Mouse (Mus musculus) heart, postnatal 36 days (tissue): ENCODE results near the gene Nrg4. TPM values are rescaled to one million over a fixed set of nuclear protein-coding genes. Genes with fewer than 3 reads are reported as not detected.

Experiments
- DNase-seq, 2 experiments: peaks; one replicate each; pipeline ENCODE4 v3.0.0; 2021 to 2022
- intact Hi-C: fragments of 180-260 bp; cut with DNase I; formaldehyde crosslinking; loops from one replicate; pipeline ENCODE4 v1.15.1; 2025
- total RNA-seq, 2 experiments: library from RNA; stranded (reverse); gene quantifications; 2 replicates each; pipeline ENCODE4 v1.2.3; 2021

Gene Nrg4
- total RNA-seq, 2 experiments from 2014 or later = 1.6 to 1.7 TPM

DNA sequence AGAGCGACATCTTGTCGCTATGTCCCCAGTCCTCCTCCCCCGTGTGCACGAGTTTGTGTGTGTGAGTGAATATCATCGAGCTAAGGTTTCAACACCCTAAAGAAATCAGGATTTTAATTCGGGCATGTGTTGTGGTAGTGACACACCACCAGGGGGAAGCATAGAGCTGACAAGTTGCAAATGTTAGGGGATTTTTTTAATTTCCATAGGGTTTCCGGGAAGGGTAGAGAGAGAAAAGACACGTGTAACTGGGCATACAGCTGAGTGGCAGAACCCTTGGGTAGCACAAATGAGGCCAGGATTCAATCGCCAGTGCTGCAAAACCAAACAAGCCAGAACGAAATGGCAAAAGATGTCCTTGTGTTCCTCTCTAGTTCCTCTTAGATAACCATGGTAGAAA lies 2.1 kb downstream of the Nrg4 start:
- intact Hi-C loops = loop anchor here (10.0 kb wide), 1 partner anchor 220 kb away; no protein-coding TSS in a partner anchor

DNA sequence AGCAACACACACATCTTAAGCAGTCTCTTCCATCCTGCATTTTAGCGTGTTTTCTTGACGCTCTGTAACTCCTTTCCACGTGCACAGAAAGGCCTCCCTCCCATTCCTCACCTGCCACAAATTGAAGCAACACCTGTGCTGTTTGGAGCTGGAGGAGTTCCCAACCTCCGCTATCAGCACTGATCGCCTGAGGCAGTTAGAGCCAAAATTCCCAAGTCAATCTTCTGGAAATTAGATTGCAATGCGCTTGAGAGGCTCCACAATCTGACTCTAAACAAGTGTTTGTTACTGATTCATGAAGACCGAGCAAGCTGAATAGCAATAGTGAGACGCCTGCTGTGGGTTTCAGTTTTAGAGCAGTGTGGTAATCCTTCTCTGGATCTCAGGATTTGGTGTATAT lies 2.6 kb downstream of the Nrg4 start:
- DNase-seq = no peak
- intact Hi-C loops = loop anchor here (10.0 kb wide), 1 partner anchor 221 kb away; no protein-coding TSS in a partner anchor

More for the DNA sequence above, 2.1 kb downstream of the Nrg4 start:
- no peak for DNase-seq

DNA sequence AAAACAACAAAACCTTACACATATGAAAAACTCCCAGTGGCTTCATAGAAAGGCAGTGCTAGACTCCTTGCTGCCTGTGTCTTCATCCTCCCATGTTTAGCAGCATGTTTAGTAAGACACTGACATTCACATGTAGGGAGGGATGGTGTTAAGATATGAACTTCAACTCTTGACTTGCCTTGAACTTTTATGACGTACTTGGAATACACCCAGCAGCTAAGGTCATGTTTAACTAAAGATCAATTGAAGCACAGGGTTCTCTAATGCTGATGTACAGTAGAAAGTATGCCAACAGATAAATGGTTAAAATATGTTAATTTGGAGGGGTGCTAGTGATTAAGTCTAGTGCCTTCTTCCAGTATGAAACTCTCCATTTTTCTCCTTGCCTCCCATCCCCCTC lies 4.0 kb downstream of the Nrg4 start:
- no peak for DNase-seq
- intact Hi-C loops = loop anchor here (10.0 kb wide), 1 partner anchor 222 kb away; no protein-coding TSS in a partner anchor

DNA sequence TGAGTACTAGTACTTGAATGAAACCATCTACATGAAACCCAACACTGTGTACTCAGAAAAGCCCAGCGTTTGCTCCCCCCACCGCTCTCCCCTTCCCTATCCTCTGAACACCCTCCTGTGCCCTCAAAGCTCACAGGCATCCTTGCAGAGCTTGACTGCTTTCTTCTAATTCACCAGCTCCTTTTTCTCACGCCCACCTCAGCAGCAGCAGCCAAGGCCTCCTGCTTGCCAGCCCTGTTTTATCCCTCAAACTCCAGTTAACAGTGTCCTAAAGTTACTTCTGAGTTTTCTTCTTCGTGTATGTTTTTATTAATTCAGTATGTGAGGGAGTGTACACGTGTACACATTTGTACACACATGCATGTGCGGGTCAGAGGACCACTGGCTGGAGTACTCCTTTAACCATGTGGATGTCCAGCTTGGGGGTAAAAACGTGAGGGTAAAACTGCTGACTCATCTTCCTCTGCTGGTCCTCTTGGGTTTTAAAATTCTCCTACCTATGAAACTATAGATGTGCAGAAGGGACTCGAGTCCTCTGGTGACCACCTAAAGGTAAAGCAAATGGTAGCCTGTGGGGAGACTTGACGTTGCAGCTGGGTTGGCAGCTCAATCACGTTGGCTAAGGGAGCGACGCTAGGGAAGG lies 12.9 kb downstream of the Nrg4 start:
- intact Hi-C loops = loop anchor here (5.0 kb wide), 2 partner anchors 91 to 176 kb away; no protein-coding TSS in a partner anchor

DNA sequence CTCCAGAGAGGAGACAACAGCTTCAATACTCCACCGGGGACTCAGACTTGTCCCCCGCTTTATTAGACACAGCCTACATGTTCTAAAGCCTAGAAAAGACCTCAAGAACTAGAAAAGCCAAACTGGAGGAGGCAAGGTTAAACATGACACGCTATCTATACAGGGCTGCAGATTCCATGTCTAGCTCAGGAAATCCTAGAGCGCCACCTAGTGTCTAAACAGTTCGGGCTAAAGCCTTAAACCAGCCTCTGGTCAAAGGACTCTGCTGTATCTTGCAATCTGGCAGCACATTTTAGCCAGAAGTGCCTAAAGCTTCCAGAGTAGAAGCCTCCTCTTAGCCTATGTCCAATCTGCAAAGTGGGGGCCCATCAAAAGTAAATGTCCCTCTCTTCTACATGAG lies 15.1 kb downstream of the Nrg4 start:
- peak; percentile 72 to 74 for DNase-seq
- intact Hi-C loops = loop anchor here (1.0 to 5.0 kb wide), 3 partner anchors 89 to 287 kb away; no protein-coding TSS in a partner anchor

More for the DNA sequence above, 12.9 kb downstream of the Nrg4 start:
- DNase-seq = no peak

DNA sequence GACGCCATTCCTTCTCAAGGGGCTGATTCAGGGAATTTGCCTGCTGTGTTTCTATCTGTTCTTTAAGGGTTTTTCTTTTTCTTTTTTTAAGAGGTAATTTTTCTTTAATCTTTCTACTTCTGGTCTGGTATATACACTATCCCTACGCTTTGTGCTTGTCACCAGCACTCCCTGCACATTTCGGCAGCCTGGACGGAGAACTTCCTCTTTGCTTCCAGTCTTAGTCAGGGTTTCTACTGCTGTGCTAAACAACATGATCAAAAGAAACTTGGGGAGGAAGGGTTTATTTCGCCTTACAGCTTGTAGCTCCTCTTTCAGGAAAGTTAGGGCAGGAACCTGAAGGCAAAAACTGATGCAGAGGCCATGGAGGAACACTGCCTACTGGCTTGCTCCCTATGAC lies 18.2 kb downstream of the Nrg4 start:
- intact Hi-C loops = no loop called here
- DNase-seq = no peak

DNA sequence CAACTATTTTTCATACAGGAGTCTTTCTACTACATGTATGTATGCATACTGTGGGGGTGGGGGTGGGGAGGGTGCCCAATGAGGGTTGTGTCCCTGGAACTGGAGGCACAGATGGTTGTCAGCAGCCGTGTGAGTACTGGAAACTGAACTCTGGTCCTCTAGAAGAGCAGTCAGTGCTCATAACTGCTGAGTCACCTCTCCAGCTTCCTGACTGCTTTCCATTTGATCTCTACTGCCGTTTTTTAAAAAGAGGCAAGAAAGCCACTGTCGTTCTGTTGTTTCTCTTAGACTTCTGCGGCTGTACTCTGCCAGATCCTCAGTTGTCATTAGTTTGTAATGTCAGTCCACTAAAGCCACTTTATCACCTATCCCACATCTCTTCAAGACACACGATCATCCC lies 19.1 kb downstream of the Nrg4 start:
- intact Hi-C loops = no loop called here
- DNase-seq = no peak

DNA sequence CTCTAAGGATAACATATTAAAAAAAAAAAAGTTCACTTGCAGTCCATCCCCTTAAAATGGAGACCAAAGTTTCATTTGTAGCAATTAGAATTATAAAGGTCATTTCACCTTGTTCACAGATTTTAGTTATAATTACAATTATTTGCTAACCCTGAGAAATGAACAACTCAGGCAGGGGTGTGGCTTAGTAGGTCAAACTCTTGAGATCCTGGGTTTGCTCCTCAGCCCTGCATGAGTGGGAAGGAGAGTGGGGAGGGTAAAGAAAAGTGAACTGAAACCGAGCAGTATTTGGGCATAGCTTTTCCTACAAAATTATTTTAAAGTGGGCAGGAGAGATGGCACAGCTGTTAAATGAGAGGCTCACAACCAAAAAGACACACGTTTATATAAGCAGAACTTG lies 19.6 kb downstream of the Nrg4 start:
- intact Hi-C loops = no loop called here
- no peak for DNase-seq

DNA sequence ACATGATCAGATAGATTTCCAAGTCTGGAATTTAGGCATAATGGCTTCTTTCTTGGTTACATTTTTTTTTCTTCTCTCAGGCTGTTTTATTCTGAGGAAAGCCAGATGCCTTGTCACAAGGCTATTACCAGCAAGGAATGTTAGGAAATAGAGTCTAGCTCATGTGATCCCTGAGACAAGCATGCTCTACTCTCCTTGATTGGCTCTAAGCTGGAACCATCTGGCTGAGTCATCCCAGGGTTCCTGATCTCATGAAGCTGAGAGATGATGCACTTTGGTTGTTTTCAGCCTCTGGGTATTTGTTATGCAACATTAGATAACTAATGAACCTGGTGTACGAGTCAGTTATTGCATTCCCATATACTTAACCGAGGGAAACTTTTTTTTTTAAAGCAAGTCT lies 30.4 kb downstream of the Nrg4 start:
- no peak for DNase-seq
- intact Hi-C loops = no loop called here

DNA sequence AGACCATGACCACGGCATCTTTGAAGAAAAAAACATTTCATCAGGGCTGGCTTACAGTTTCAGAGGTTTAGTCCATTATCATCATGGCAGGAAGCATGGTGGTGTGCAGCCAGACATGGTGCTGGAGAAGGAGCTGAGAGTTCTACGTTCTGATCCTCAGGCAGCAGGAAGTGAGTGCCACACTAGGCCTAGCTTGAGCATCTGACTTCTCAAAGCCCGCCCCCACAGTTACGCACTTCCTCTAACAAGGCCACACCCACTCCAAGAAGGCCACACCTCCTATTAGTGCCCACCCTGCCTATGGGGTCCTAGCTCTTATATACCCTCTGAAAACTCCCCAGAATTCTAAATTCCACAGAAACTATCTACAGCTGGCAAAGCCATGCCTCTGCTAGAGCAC lies 34.7 kb downstream of the Nrg4 start:
- intact Hi-C loops = no loop called here
- DNase-seq = no peak

DNA sequence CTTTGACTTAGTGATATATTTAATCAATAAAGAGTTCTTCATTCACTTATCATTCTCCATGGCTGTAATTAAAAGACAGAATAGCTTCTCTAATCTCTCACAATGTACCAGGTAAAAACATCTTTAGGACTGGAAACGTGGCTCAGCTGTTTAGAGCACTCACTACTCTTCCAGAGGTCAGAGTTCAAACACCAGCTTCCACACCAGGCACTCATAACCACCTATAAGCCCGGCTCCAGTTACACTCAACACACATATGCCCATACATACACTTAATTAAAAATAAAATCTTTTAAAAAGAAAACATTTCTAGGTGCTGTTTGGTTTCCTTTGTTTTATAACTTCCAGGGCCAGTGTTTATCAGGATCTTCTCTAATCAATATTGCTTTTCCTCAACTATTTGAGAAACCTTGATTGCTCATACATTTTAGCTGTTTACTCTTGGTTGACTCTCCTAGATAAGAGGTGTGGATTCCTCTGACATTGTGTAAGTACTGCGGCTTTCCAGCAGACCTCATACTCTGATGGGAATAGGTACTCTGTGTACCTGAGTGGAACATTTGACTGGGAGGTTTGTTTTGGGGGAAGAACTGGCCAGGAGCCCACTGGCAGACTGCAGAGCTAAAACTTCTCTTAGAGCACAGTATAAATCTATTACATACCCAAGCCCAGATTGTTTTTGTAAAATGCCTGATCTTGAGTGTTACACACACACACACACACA lies 37.0 kb downstream of the Nrg4 start:
- no peak for DNase-seq

DNA sequence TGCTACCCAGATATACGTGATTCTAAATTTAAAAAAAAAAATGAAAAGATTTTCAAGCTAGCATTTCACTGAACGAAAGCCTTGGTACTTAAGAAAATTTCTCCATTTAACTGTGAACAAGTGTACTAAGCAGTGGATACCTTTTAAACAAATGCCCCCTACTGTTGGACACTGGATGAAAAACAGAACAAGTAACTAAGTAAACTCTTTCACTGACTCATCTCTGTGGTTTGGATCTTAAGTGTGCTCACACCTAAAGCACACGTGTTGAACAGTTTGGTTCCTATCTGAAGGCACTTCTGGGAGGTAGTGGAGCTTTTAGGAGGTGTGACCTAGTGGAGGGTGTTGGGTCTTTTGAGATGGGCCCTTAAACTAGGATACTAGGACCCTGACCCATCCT lies 41.4 kb downstream of the Nrg4 start:
- no peak for DNase-seq
- intact Hi-C loops = no loop called here

More for the DNA sequence above, 37.0 kb downstream of the Nrg4 start:
- intact Hi-C loops = no loop called here

DNA sequence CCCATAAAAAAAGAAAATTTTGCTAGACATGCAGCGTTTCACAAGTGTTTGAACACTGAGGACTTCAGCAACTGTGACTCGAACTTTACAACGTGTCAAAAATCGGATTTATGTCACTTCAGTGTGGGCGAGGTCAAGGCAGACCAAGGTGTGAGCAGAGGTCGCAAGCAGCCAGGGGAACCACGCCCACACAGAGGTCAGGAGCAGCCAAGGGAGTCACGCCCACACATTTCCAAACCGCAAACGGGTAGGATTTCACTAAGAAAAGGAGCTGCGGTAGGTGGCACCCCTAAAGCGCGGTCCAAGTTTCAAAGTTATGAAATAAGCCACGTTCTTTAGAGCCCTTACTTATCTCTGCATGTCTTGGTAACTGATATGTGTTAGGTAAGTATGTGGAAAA lies 43.1 kb downstream of the Nrg4 start:
- peak; percentile 10 to 20 for DNase-seq
- intact Hi-C loops = no loop called here

DNA sequence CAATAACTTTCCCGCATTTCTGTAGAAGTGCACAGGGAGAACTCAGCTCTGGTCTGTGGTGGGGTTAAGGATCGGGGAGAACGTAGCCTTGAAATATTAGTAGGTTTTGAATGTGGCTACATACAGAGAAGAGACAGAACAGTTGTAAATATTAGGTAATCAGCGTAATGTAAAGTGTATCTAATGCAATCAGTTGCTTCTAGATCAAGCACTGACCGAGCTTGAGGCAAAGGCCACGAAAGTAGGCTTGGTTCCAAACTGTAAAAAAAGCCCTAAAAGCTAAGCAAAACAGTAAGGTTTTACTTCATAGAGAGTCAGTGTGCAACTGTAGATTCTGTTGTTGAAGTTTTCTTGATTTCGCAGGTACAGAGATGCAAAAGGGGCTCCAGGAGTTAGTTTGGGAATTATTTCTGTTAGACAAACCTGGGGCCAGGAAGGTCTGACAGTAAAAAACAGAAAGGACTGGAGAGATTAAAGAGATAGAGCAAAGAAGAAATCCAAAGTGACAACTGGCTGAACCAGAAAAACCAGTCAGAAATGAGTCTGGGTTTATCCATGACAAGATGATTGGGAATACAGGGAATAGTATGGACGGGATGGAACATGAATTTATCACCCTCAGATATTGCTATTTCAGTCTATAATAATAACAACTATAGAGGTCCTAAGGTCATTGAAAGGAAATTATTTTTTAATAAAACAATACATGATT lies 47.4 kb downstream of the Nrg4 start:
- intact Hi-C loops = no loop called here
- no peak for DNase-seq

DNA sequence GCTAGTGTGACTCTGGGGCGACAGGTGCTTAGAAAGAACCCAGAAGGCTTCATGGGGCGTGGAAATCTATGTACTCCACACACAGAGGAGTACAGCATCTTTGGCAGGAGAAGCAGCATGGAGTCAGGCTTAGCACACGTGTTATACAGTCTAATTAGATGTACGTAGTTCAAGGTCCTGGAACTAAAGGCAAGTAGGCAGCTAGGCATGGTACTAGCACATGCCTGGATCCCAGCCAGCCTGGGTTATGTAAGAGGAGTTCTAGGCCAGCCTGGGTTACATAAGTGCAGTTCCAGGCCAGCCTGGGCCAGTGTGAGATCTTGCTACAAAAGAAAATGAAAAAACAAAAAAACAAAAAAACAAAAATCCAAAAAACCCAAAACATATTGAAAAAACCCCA lies 49.1 kb downstream of the Nrg4 start:
- intact Hi-C loops = no loop called here
- DNase-seq = peak in 1 of 2 experiments; percentile 47

DNA sequence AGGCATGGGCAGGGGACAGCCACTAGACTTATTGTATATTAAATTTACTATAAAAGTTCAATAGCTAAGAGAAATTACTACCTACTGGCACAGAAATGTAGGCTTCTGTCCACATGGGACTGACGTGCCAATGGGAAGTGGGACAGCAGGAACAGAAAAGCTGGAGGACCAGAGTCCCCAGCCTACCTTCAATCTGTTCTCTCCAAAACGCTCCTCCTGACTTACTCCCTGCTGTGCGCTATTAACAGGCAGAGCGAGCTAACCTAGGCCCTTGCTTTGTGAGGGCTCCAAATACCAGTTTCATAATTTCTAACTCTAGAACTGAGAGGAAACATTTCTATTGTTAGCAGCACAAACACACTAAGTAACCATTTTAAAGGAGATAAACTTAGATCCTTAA lies 52.7 kb downstream of the Nrg4 start:
- intact Hi-C loops = no loop called here

DNA sequence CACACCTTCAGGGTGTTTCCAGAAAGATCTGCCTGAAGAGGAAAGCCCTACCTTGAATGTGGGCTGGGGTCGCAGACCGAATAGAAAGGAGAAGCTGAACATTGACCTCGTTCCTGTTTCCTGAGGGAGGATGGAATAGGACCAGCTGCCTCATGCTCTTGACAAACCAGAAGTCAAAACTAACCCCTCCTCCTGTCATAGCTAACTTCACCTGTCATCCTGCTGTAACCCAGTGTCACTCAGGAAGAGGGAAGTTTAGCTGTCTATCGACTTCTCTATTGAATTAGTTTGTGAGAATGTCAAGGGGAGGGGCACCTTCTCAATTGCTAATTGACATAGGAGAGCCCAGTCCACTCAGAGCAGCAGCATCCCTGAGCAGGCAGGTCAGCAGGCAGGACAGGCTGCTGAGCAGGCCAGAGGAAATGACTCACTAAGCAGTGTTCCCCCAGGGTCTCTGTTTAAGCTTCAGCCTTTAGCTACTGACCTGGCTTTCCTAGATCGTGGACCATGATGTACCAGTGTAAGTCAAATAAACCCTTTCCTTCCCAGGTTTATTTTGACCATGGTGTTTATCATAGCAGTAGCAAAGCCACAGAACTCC lies 54.6 kb downstream of the Nrg4 start:
- no peak for DNase-seq
- intact Hi-C loops = no loop called here

More for the DNA sequence above, 52.7 kb downstream of the Nrg4 start:
- DNase-seq = no peak

DNA sequence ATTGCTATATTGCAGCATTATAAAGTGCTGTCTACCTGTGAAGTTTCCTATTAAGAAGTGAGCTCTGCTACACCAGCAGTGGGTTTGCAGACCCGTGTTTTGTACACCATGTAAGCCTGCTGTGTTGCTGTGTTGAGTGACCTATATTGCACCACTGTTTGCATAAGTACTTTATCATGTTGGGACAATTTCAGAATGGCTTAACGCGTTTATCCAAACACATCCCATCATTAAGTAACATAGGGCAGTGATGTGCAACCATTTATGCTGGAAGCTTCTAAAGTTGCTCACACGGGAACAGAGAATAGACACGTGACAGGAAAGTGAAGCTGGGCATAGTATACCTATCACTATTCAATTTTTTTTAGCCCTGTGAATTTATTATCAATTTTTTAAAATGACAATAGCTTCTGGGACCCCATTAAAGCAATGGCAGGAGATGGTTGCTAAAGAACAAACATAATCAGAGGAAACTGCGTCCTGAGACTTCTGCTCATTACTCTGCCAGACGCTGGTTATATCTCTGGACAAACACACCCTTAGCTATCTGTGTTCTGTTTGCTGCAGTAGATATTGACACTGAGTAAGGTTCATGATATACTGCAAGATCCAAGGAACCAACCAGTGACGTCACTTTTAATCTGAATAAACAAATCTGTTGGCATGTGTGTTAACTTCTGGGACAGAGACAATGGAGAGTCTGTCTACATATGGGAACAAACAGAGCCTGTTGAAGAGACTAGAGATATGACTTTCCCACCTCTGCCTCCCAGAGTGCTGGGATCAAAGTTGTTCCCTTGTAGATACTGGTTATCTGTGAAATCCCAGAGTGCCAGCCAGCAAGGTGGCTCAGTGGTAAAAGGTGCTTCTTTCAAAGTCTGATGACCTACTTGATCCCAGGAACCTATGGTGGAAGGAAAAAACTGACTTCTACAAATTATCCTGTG lies 62.0 kb downstream of the Nrg4 start:
- no peak for DNase-seq
- intact Hi-C loops = no loop called here

DNA sequence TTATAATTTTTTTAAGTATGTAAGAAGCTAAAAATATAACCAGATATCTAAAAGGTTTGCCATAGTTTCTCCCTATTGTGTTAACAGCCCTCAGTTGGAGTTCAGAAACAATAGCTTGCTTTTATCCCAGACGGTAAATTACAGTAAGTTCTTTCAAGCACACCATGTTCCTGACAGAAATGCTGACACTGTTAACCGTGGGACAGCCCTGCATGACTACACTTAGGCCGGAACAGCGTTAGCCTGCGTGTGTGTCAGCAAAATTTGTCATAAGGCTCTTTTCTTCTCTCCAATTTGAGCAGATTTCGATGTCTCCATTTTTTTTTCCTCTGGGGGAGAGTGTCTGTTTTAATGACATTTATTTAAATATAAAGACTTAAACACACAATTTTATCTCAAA lies 66.9 kb downstream of the Nrg4 start:
- intact Hi-C loops = no loop called here
- no peak for DNase-seq

DNA sequence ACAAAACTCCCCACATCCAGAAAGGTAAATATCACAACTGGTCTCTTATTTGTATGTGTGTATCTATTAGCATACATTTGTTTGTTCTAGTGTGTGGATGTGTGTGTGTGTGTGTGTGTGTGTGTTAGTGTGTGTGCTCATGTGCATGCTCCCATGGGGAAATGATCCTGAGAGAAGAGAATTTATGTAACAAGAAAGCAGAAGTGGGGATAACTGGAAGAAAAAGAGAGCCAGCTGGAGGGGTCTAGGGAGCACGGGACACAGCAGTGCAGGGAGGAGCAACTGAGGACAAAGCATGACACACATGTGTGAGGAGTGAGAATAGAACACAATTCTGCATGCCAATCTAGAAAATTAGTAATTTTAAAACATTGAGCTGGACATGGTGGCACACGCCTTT lies 69.5 kb downstream of the Nrg4 start:
- no peak for DNase-seq
- intact Hi-C loops = no loop called here
